Mouse (Mus musculus): ENCODE results near the gene Tbx2. TPM values are rescaled to one million over a fixed set of nuclear protein-coding genes. Genes with fewer than 3 reads are reported as not detected.

The Tbx2 gene
- polyA plus RNA-seq, 1 experiment: 0.16 TPM

DNA sequence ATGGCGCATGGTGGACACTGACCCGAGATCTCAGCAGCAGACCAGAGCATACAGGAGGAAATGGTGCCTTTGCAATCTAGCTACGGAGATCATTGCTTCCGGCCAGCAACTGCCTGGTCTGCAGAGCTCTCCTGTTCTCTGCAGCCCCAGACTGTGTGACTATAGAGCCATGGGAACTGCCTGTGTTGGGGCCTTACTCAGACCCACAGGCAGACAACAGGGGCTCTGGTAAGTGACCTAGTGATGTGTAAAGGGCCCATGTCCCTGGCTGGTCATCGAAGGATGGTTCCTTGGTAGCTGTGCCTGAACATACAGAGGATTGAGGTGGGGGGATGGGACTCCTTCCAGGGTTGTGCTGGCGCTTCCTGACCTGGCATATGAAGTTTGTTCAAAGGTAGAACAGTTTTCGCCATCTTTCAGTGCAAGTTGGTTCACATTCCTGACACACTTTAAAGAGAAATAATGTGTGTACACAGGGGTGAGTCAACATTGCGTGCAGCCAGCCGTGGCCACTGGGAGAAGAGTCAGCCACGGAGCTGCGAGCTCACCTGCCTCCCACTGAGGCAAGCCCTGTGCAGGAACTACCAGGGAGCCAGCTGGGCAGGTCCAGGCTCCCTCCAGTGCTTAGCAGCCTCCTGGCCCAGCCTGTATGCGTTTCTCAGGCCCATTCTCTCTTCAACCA lies 39.7 kb upstream of the Tbx2 start:
- no peak overlapping the region for H3K9ac ChIP-seq (ENCODE audit: low read depth, poor library complexity, severe bottlenecking)
- no peaks in the 10 kb centered on the region for H3K9me3 ChIP-seq (replicated peaks; ENCODE audit: control insufficient read depth, insufficient read depth, low read length, poor library complexity, severe bottlenecking)
- no peak for TF ChIP-seq POLR2A (IDR thresholded peaks at IDR 0.05; ENCODE audit: insufficient read depth, low read length)
- TF ChIP-seq EP300 (IDR thresholded peaks at IDR 0.05; ENCODE audit: insufficient read depth, low read depth, low read length): no peak
- no peak for TF ChIP-seq CTCF (IDR thresholded peaks at IDR 0.05; ENCODE audit: low read depth, low read length)
- no peaks in the 10 kb centered on the region for H3K36me3 ChIP-seq (ENCODE audit: control insufficient read depth, insufficient read depth, low read length, poor library complexity, severe bottlenecking)
- H3K27me3 ChIP-seq (ENCODE audit: control insufficient read depth, insufficient read depth, low read length, poor library complexity, severe bottlenecking): no peaks in the 10 kb centered on the region
- H3K4me1 ChIP-seq (ENCODE audit: control insufficient read depth, insufficient read depth, low read length): no peaks in the 10 kb centered on the region
- no peak overlapping the region for H3K4me3 ChIP-seq (ENCODE audit: low read depth, low read length)
- H3K27ac ChIP-seq (ENCODE audit: insufficient read depth, low read length): no peak overlapping the region

DNA sequence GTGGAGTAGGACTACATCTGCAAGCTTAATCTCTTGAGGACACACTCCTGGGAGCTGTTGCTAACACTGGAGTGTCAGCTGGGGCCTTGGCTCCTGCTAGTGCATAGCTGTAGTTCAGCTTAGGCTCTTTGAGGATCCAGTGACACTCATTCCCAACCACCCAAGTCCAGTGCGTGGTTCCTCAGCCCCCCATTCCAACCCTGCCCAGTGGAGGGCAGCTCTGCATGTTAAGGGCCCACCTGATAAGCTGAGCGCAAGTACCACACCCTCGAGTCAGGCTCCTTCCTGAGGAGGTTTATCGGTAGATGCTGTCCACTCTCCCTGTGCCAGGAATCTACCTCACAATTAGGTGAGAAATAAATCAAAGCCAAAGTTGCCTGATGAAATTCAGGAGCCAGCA lies 32.9 kb upstream of the Tbx2 start:
- TF ChIP-seq POLR2A (IDR thresholded peaks at IDR 0.05; ENCODE audit: insufficient read depth, low read length) (no peak), CTCF (IDR thresholded peaks at IDR 0.05; ENCODE audit: low read depth, low read length) (no peak), EP300 (IDR thresholded peaks at IDR 0.05; ENCODE audit: insufficient read depth, low read depth, low read length) (no peak)
- no peak overlapping the region for H3K4me3 ChIP-seq (ENCODE audit: low read depth, low read length)
- H3K9me3 ChIP-seq (replicated peaks; ENCODE audit: control insufficient read depth, insufficient read depth, low read length, poor library complexity, severe bottlenecking): no peaks in the 10 kb centered on the region
- H3K27me3 ChIP-seq (ENCODE audit: control insufficient read depth, insufficient read depth, low read length, poor library complexity, severe bottlenecking): no peaks in the 10 kb centered on the region
- H3K36me3 ChIP-seq (ENCODE audit: control insufficient read depth, insufficient read depth, low read length, poor library complexity, severe bottlenecking): no peaks in the 10 kb centered on the region
- H3K4me1 ChIP-seq (ENCODE audit: control insufficient read depth, insufficient read depth, low read length): no peaks in the 10 kb centered on the region
- H3K27ac ChIP-seq (ENCODE audit: insufficient read depth, low read length): no peak overlapping the region
- H3K9ac ChIP-seq (ENCODE audit: low read depth, poor library complexity, severe bottlenecking): no peak overlapping the region

DNA sequence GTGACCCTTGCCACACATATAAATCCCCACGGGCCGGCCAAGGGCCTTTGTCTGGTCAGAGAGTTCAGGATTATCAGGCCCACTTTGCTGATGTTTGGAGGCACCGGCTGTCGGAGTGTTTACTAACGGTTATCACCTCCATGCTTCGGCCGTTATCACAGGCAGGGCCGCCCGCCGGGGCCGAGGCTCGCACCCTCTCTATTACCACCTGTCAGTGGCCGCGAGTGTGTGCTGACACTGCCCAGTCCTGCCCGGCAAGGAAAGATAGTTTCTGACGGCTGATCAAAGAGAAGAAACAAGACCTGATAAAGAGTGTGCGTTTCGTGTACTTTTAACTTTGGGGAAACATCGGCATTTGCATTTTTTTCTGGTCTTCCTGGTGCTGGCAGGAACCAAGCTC lies 32.5 kb upstream of the Tbx2 start:
- no peak for TF ChIP-seq EP300 (IDR thresholded peaks at IDR 0.05; ENCODE audit: insufficient read depth, low read depth, low read length)
- no peak for TF ChIP-seq POLR2A (IDR thresholded peaks at IDR 0.05; ENCODE audit: insufficient read depth, low read length)
- no peak for TF ChIP-seq CTCF (IDR thresholded peaks at IDR 0.05; ENCODE audit: low read depth, low read length)
- Histone ChIP-seq H3K4me3 (ENCODE audit: low read depth, low read length) (no peak overlapping the region), H3K4me1 (ENCODE audit: control insufficient read depth, insufficient read depth, low read length) (no peaks in the 10 kb centered on the region), H3K9me3 (replicated peaks; ENCODE audit: control insufficient read depth, insufficient read depth, low read length, poor library complexity, severe bottlenecking) (no peaks in the 10 kb centered on the region), H3K9ac (ENCODE audit: low read depth, poor library complexity, severe bottlenecking) (no peak overlapping the region), H3K36me3 (ENCODE audit: control insufficient read depth, insufficient read depth, low read length, poor library complexity, severe bottlenecking) (no peaks in the 10 kb centered on the region), H3K27ac (ENCODE audit: insufficient read depth, low read length) (no peak overlapping the region), H3K27me3 (ENCODE audit: control insufficient read depth, insufficient read depth, low read length, poor library complexity, severe bottlenecking) (no peaks in the 10 kb centered on the region)

DNA sequence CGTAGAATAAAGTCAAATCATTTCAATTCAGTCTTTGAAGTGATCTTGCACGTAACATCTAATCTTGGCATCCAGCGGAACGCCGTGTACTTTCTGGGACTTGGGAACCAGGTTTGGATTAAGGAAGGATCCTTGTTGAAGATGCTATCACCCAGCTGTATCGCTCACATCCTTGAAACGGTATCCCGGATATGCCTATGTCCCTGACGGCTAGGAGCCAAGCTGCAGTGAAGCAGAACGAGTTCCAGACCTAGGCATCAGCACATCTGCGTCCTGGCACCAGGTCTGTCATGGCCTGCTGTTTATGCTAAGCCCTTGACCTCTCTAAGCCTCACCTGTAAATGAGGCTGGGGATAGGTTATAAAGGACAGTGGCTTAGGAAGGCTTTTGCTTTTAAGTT lies 32.0 kb upstream of the Tbx2 start:
- Histone ChIP-seq H3K4me3 (ENCODE audit: low read depth, low read length) (no peak overlapping the region), H3K9ac (ENCODE audit: low read depth, poor library complexity, severe bottlenecking) (no peak overlapping the region), H3K4me1 (ENCODE audit: control insufficient read depth, insufficient read depth, low read length) (no peaks in the 10 kb centered on the region), H3K36me3 (ENCODE audit: control insufficient read depth, insufficient read depth, low read length, poor library complexity, severe bottlenecking) (no peaks in the 10 kb centered on the region), H3K27me3 (ENCODE audit: control insufficient read depth, insufficient read depth, low read length, poor library complexity, severe bottlenecking) (no peaks in the 10 kb centered on the region), H3K9me3 (replicated peaks; ENCODE audit: control insufficient read depth, insufficient read depth, low read length, poor library complexity, severe bottlenecking) (no peaks in the 10 kb centered on the region), H3K27ac (ENCODE audit: insufficient read depth, low read length) (no peak overlapping the region)
- no peak for TF ChIP-seq EP300 (IDR thresholded peaks at IDR 0.05; ENCODE audit: insufficient read depth, low read depth, low read length)
- TF ChIP-seq POLR2A (IDR thresholded peaks at IDR 0.05; ENCODE audit: insufficient read depth, low read length): no peak
- no peak for TF ChIP-seq CTCF (IDR thresholded peaks at IDR 0.05; ENCODE audit: low read depth, low read length)

DNA sequence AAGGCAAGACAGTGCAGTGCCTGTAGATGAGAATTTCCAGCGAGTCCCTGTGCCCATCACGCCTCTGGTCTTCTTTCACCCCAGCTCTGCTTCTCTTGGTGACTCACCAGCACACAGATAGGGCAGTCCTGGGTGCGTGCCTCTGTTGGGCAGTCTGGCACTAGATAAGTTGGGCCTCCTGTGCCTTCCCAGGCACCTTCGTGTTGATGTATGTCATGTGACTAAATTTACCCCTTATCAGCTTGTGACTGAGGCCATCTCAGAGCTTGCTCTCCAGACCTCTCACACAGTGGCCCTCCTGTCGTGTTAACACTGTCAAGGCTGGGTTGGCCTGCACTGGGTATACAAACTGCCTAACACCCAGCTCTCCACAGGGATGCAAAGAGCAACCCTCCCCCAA lies 28.3 kb upstream of the Tbx2 start:
- no peak overlapping the region for H3K27ac ChIP-seq (ENCODE audit: insufficient read depth, low read length)
- H3K27me3 ChIP-seq (ENCODE audit: control insufficient read depth, insufficient read depth, low read length, poor library complexity, severe bottlenecking): no peaks in the 10 kb centered on the region

DNA sequence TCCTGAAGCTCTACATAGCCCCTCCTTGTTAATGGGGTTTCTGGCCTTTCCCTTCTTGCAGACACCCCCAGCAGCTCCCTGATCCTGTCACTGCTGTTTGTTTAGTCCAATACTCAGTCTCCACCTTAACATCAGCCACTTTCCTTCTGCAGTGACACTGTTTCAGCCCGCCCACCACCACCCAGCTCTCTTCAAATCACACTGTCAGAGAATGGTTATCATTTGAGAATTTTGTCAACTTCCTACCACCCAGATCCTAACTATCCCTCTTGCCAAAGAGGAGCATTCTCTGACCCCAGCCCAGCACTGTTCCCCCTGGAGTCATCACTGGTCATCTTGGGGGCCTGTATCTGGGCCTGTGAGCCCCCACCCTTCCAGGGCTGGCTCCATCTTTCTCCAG lies 26.6 kb upstream of the Tbx2 start:
- no peak overlapping the region for H3K27ac ChIP-seq (ENCODE audit: insufficient read depth, low read length)
- TF ChIP-seq POLR2A (IDR thresholded peaks at IDR 0.05; ENCODE audit: insufficient read depth, low read length) (no peak), EP300 (IDR thresholded peaks at IDR 0.05; ENCODE audit: insufficient read depth, low read depth, low read length) (no peak), CTCF (IDR thresholded peaks at IDR 0.05; ENCODE audit: low read depth, low read length) (no peak)
- no peaks in the 10 kb centered on the region for H3K36me3 ChIP-seq (ENCODE audit: control insufficient read depth, insufficient read depth, low read length, poor library complexity, severe bottlenecking)
- H3K9ac ChIP-seq (ENCODE audit: low read depth, poor library complexity, severe bottlenecking): no peak overlapping the region
- no peaks in the 10 kb centered on the region for H3K27me3 ChIP-seq (ENCODE audit: control insufficient read depth, insufficient read depth, low read length, poor library complexity, severe bottlenecking)
- no peaks in the 10 kb centered on the region for H3K4me1 ChIP-seq (ENCODE audit: control insufficient read depth, insufficient read depth, low read length)
- H3K4me3 ChIP-seq (ENCODE audit: low read depth, low read length): no peak overlapping the region
- H3K9me3 ChIP-seq (replicated peaks; ENCODE audit: control insufficient read depth, insufficient read depth, low read length, poor library complexity, severe bottlenecking): no peaks in the 10 kb centered on the region

More for the DNA sequence above, 28.3 kb upstream of the Tbx2 start:
- no peak overlapping the region for H3K9ac ChIP-seq (ENCODE audit: low read depth, poor library complexity, severe bottlenecking)
- H3K9me3 ChIP-seq (replicated peaks; ENCODE audit: control insufficient read depth, insufficient read depth, low read length, poor library complexity, severe bottlenecking): no peaks in the 10 kb centered on the region
- H3K4me1 ChIP-seq (ENCODE audit: control insufficient read depth, insufficient read depth, low read length): no peaks in the 10 kb centered on the region
- TF ChIP-seq CTCF (IDR thresholded peaks at IDR 0.05; ENCODE audit: low read depth, low read length): no peak
- no peak overlapping the region for H3K4me3 ChIP-seq (ENCODE audit: low read depth, low read length)
- H3K36me3 ChIP-seq (ENCODE audit: control insufficient read depth, insufficient read depth, low read length, poor library complexity, severe bottlenecking): no peaks in the 10 kb centered on the region
